Mouse (Mus musculus) myocyte (in vitro differentiated cells): ENCODE results near the gene Rapgef1. TPM values are rescaled to one million over a fixed set of nuclear protein-coding genes. Genes with fewer than 3 reads are reported as not detected.

Source experiments
- H3K27me3 ChIP-seq: one replicate; pipeline ENCODE4 v1.6.1; 2011; ENCODE audit not compliant: control insufficient read depth, insufficient read depth, insufficient read length
- H3K36me3 ChIP-seq: one replicate; pipeline ENCODE4 v1.6.1; 2011; ENCODE audit not compliant: control insufficient read depth, insufficient read depth
- H3K4me2 ChIP-seq: one replicate; pipeline ENCODE4 v1.6.1; 2011; ENCODE audit warnings: low read depth, control low read depth
- H3K4me3 ChIP-seq: one replicate; pipeline ENCODE4 v1.5.1; 2011; ENCODE audit warnings: mild to moderate bottlenecking, control low read depth, moderate library complexity
- H3K79me2 ChIP-seq: one replicate; pipeline ENCODE4 v1.6.1; 2011; ENCODE audit not compliant: control insufficient read depth, insufficient read depth
- H3ac ChIP-seq: one replicate; pipeline ENCODE4 v1.6.1; 2011; ENCODE audit not compliant: control insufficient read depth, insufficient read length
- CEBPB ChIP-seq: IDR thresholded peaks from 2 replicates; pipeline ENCODE4 v1.6.1; 2011; ENCODE audit warnings: mild to moderate bottlenecking, moderate library complexity; ENCODE audit not compliant: poor library complexity, insufficient read depth, severe bottlenecking
- E2F4 ChIP-seq: IDR thresholded peaks from one replicate; pipeline ENCODE4 v1.6.1; 2011; ENCODE audit warnings: mild to moderate bottlenecking, control low read depth, moderate library complexity; ENCODE audit not compliant: insufficient read depth
- MAX ChIP-seq: IDR thresholded peaks from one replicate; pipeline ENCODE4 v1.6.1; 2011; ENCODE audit warnings: low read depth, mild to moderate bottlenecking, control low read depth
- MYOD1 ChIP-seq, 3 experiments: IDR thresholded peaks; one replicate each; pipeline ENCODE4 v1.6.1; 2011; ENCODE audit warnings: control low read depth in 2 of 3, low read depth in 2 of 3, mild to moderate bottlenecking in 2 of 3, moderate library complexity in 1 of 3; ENCODE audit not compliant: insufficient read length in 2 of 3, control insufficient read depth in 1 of 3
- MYOG ChIP-seq, 3 experiments: IDR thresholded peaks; one replicate each; pipeline ENCODE4 v1.6.1; 2011; ENCODE audit warnings: control low read depth in 2 of 3, low read depth in 2 of 3, mild to moderate bottlenecking in 2 of 3; ENCODE audit not compliant: insufficient read length in 2 of 3, control insufficient read depth in 1 of 3, insufficient read depth in 1 of 3
- POLR2A ChIP-seq: IDR thresholded peaks from one replicate; pipeline ENCODE4 v1.6.1; 2011; ENCODE audit warnings: low read depth, mild to moderate bottlenecking, control low read depth, moderate library complexity; ENCODE audit not compliant: insufficient read length
- POLR2AphosphoS2 ChIP-seq: IDR thresholded peaks from one replicate; pipeline ENCODE4 v1.6.1; 2011; ENCODE audit warnings: low read depth, control low read depth; ENCODE audit not compliant: insufficient read length
- REST ChIP-seq: IDR thresholded peaks from one replicate; pipeline ENCODE4 v1.6.1; 2011; ENCODE audit warnings: mild to moderate bottlenecking, control low read depth, moderate library complexity; ENCODE audit not compliant: insufficient read depth, insufficient read length
- SRF ChIP-seq: IDR thresholded peaks from one replicate; pipeline ENCODE4 v1.6.1; 2011; ENCODE audit warnings: low read depth; ENCODE audit not compliant: control insufficient read depth, insufficient read length
- TCF12 ChIP-seq: IDR thresholded peaks from one replicate; pipeline ENCODE4 v1.6.1; 2011; ENCODE audit warnings: mild to moderate bottlenecking, control low read depth; ENCODE audit not compliant: poor library complexity, insufficient read depth, severe bottlenecking
- TCF3 ChIP-seq: IDR thresholded peaks from one replicate; pipeline ENCODE4 v1.6.1; 2011; ENCODE audit warnings: low read depth, control low read depth; ENCODE audit not compliant: insufficient read length
- USF1 ChIP-seq: IDR thresholded peaks from one replicate; pipeline ENCODE4 v1.6.1; 2011; ENCODE audit warnings: low read depth, mild to moderate bottlenecking, control low read depth, moderate library complexity
- polyA plus RNA-seq: library from polyadenylated mRNA; unstranded; fragments of >200 nt; fragmentation: generic; extraction: Trizol; gene quantifications from one replicate; pipeline ENCODE4 v1.2.1, GENCODE M21; 2012; ENCODE audit warnings: missing spikeins

The Rapgef1 gene
- polyA plus RNA-seq, 1 experiment: 74.5 TPM

GRCm38 (mm10) chr2:29698421-29699290, 79.1 kb downstream of the Rapgef1 start:
- H3K4me2 ChIP-seq: no peak overlapping the region
- no peak overlapping the region for H3K4me3 ChIP-seq
- no peaks in the 10 kb centered on the region for H3K79me2 ChIP-seq
- H3K36me3 ChIP-seq: peaks cover 32% of the 10 kb centered on the region
- no peak overlapping the region for H3ac ChIP-seq
- H3K27me3 ChIP-seq: no peaks in the 10 kb centered on the region
- TF ChIP-seq TCF3 (no peak), SRF (no peak), POLR2A (no peak), USF1 (no peak), E2F4 (no peak), MYOD1 (IDR thresholded peaks at IDR 0.05; ENCODE audit: control insufficient read depth in 1 of 3, insufficient read length in 2 of 3, low read depth in 2 of 3) (no peak), TCF12 (no peak), MYOG (IDR thresholded peaks at IDR 0.05; ENCODE audit: control insufficient read depth in 1 of 3, insufficient read depth in 1 of 3, insufficient read length in 2 of 3, low read depth in 2 of 3) (no peak), CEBPB (no peak), REST (no peak), POLR2AphosphoS2 (no peak), MAX (no peak)

GRCm38 (mm10) chr2:29700898-29701297, 81.4 kb downstream of the Rapgef1 start:
- Histone ChIP-seq H3K36me3 (peaks cover 27% of the 10 kb centered on the region), H3K4me2 (no peak overlapping the region), H3K4me3 (no peak overlapping the region), H3ac (no peak overlapping the region), H3K79me2 (no peaks in the 10 kb centered on the region), H3K27me3 (no peaks in the 10 kb centered on the region)
- TF ChIP-seq SRF: no peak
- TF ChIP-seq MAX: no peak
- no peak for TF ChIP-seq MYOG (IDR thresholded peaks at IDR 0.05; ENCODE audit: control insufficient read depth in 1 of 3, insufficient read depth in 1 of 3, insufficient read length in 2 of 3, low read depth in 2 of 3)
- no peak for TF ChIP-seq REST
- no peak for TF ChIP-seq USF1
- no peak for TF ChIP-seq E2F4
- no peak for TF ChIP-seq TCF3
- no peak for TF ChIP-seq POLR2AphosphoS2

- Histone ChIP-seq H3K4me2 (no peak overlapping the region), H3K79me2 (no peaks in the 10 kb centered on the region), H3K4me3 (no peak overlapping the region), H3ac (no peak overlapping the region), H3K27me3 (no peaks in the 10 kb centered on the region), H3K36me3 (peaks cover 29% of the 10 kb centered on the region)
- TF ChIP-seq POLR2AphosphoS2: no peak
- TF ChIP-seq REST: no peak
- TF ChIP-seq E2F4: no peak
- no peak for TF ChIP-seq MAX
- no peak for TF ChIP-seq POLR2A
- TF ChIP-seq USF1: no peak
- TF ChIP-seq CEBPB: no peak
- no peak for TF ChIP-seq TCF3
- TF ChIP-seq TCF12: no peak
- TF ChIP-seq MYOD1 (IDR thresholded peaks at IDR 0.05; ENCODE audit: control insufficient read depth in 1 of 3, insufficient read length in 2 of 3, low read depth in 2 of 3): no peak
- no peak for TF ChIP-seq MYOG (IDR thresholded peaks at IDR 0.05; ENCODE audit: control insufficient read depth in 1 of 3, insufficient read depth in 1 of 3, insufficient read length in 2 of 3, low read depth in 2 of 3)
- no peak for TF ChIP-seq SRF
Measured at GRCm38 (mm10) chr2:29701393-29701792, 81.9 kb downstream of the Rapgef1 start.

GRCm38 (mm10) chr2:29702189-29702588, 82.7 kb downstream of the Rapgef1 start:
- H3K4me2 ChIP-seq: no peak overlapping the region
- TF ChIP-seq MYOG (IDR thresholded peaks at IDR 0.05; ENCODE audit: control insufficient read depth in 1 of 3, insufficient read depth in 1 of 3, insufficient read length in 2 of 3, low read depth in 2 of 3): peak in 2 of 3 experiments; percentile 39 to 67
- TF ChIP-seq MYOD1 (IDR thresholded peaks at IDR 0.05; ENCODE audit: control insufficient read depth in 1 of 3, insufficient read length in 2 of 3, low read depth in 2 of 3): peak in 2 of 3 experiments; percentile 59 to 64
- no peak for TF ChIP-seq TCF12
- TF ChIP-seq REST: peak; percentile 27
- TF ChIP-seq USF1: no peak
- H3K4me3 ChIP-seq: no peak overlapping the region
- no peak overlapping the region for H3ac ChIP-seq
- H3K36me3 ChIP-seq: peaks cover 31% of the 10 kb centered on the region
- H3K79me2 ChIP-seq: no peaks in the 10 kb centered on the region
- no peaks in the 10 kb centered on the region for H3K27me3 ChIP-seq
